Mouse (Mus musculus) liver, embryonic 14.5 days (tissue): ENCODE data around the gene Ehbp1l1.

Experiments used
- CTCF ChIP-seq: IDR thresholded peaks from 2 replicates; pipeline ENCODE4 v1.5.1; 2016; ENCODE audit warnings: antibody characterized with exemption, low read depth, control low read depth
- EP300 ChIP-seq: IDR thresholded peaks from 2 replicates; pipeline ENCODE4 v1.6.1; 2016; ENCODE audit warnings: antibody characterized with exemption, low read depth

GRCm38 (mm10) chr19:5734325-5734724 lies 8.2 kb upstream of the Ehbp1l1 start:
- TF ChIP-seq CTCF, result no peak
- no peak for TF ChIP-seq EP300
